Mouse (Mus musculus) cerebellum, adult 2 months (tissue): ENCODE measurements around the gene Lrch4.

Experiments used
- CTCF ChIP-seq: fragments of 200-500 bp; IDR thresholded peaks from 2 replicates; pipeline ENCODE4 v1.5.1; 2011; ENCODE audit warnings: low read depth, mild to moderate bottlenecking, control low read depth, low read length, moderate library complexity, borderline replicate concordance; ENCODE audit not compliant: insufficient read depth
- POLR2A ChIP-seq: fragments of 200-500 bp; IDR thresholded peaks from 2 replicates; pipeline ENCODE4 v1.6.1; 2011; ENCODE audit warnings: low read length, control low read depth, borderline replicate concordance; ENCODE audit not compliant: insufficient read depth

- TF ChIP-seq CTCF = no peak
- no peak for TF ChIP-seq POLR2A
These were observed 57.3 kb downstream of the Lrch4 start for GRCm38 (mm10) chr5:137686127-137686790.
